Mouse (Mus musculus) E14TG2a.4 (cell line): ENCODE results near the gene Hist1h2ae.

Source experiments
- CTCF ChIP-seq: conservative IDR thresholded peaks from 2 replicates; pipeline ENCODE4 v1.5.1; 2014; ENCODE audit warnings: low read length
- POU5F1 ChIP-seq: IDR thresholded peaks from 2 replicates; pipeline ENCODE4 v1.6.1; 2014; ENCODE audit warnings: low read length, borderline replicate concordance

- TF ChIP-seq CTCF (no peak), POU5F1 (no peak)
These were observed 11.4 kb upstream of the Hist1h2ae start for GRCm38 (mm10) chr13:23582219-23583056.
